Mouse (Mus musculus) left cerebral cortex, adult 2 months (tissue): ENCODE data around the gene Cyb5b. TPM values are rescaled to one million over a fixed set of nuclear protein-coding genes. Genes with fewer than 3 reads are reported as not detected.
"Not testable (repeated sequence)": the region's sequence is repeated elsewhere in the genome, so short reads cannot be mapped to it uniquely, and the experiment has no call there.

Source experiments
- DNase-seq, 2 experiments: peaks; one replicate each; pipeline ENCODE4 v3.0.0; 2021 to 2022; ENCODE audit warnings: low spot score in 2 of 2, mixed read lengths in 1 of 2; ENCODE audit errors: extremely low spot score in 1 of 2
- H3K27ac ChIP-seq: fragments of 200-600 bp; 2 replicates; pipeline ENCODE4 v1.8.1; 2022
- H3K4me3 ChIP-seq: fragments of 200-600 bp; 2 replicates; pipeline ENCODE4 v1.8.1; 2022
- CTCF ChIP-seq: fragments of 200-600 bp; IDR thresholded peaks from 2 replicates; pipeline ENCODE4 v1.8.1; 2022; ENCODE audit warnings: antibody characterized with exemption, mild to moderate bottlenecking, moderate library complexity
- intact Hi-C: fragments of 180-260 bp; cut with DNase I; formaldehyde crosslinking; loops from one replicate; pipeline ENCODE4 v1.15.1; 2025
- long read RNA-seq, 2 experiments: library from polyadenylated mRNA; stranded (forward); transcript quantifications; one replicate each; pipeline ENCODE4 v2.0.0; 2021; ENCODE audit warnings: borderline mapping rate in 2 of 2
- total RNA-seq, 2 experiments: library from RNA; stranded (reverse); gene quantifications; 2 replicates each; pipeline ENCODE4 v1.2.3; 2021

Cyb5b gene
- total RNA-seq: 10 to 100 TPM; 92.3 to 93.6 TPM
- long read RNA-seq, experiment 1, full-length matches to known transcripts: 290 of 326 reads
- long read RNA-seq, experiment 1, partial matches to known transcripts: 31 of 326 reads
- long read RNA-seq, experiment 1, other reads (novel, unspliced or antisense): 5 of 326 reads
- long read RNA-seq, experiment 2, full-length matches to known transcripts: 193 of 231 reads
- long read RNA-seq, experiment 2, partial matches to known transcripts: 34 of 231 reads
- long read RNA-seq, experiment 2, other reads (novel, unspliced or antisense): 4 of 231 reads

DNA sequence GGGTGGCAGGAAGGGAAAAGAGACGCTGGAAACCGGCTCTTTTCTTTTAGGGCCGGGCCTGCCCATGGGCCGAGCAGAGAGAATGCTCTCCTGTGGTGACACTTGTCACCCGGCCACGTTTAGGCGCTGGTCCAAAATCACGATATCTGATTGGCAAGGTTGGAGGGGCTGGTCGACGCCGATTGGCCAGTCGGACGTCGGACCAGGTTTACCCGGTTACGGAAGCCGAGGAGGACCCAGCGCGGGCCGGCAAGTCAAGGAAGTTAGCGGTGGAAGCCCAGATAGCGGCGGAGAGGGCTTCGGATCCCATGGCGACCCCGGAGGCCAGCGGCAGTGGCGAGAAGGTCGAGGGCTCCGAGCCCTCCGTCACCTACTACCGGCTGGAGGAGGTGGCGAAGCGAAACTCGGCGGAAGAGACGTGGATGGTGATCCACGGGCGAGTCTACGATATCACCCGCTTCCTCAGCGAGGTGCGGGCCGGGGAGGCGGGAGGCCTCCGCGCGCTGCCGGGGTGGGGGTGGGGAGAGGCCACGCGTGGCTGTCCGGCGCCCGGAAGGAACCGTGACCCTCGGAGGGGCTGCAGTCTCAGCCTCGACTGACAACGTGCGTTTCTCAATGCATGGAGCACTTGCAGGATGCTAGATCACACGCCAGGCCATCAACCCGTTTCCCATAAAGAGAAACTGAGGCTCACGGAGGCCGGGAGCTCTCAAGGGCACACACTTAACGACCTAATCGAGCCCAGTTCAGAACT lies at the start of gene Cyb5b:
Cyb5b (plus strand) TSS at position 237 of the 754 bp plus-strand sequence.
- intact Hi-C loops: loop anchor here (5.0 kb wide), 1 partner anchor 33 kb away; no protein-coding TSS in a partner anchor
- H3K4me3 ChIP-seq: peak within 1 kb of the TSS; percentile 55
- DNase-seq: peak; percentile 95
- peak within 1 kb of the TSS; percentile 87 for H3K27ac ChIP-seq
- no peak for TF ChIP-seq CTCF

DNA sequence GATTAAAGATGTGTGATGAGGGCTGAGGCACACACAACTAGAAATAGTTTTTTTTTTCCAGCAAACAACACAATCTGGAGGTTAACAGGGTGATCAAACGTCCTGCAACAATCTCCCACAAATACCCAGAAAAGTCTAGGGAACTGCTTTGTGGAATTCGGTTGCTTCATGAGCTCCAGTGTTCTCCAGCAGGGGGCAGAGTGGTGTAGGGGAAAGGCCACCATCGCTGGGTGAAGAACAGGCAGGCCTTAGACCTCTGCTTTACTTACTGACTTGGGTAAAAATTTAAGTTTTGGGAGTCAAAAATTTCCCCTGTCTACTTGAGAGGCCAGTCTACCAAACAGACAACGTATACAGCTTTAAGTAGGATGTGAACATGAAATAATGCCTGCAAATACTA lies 45.9 kb upstream of the Cyb5b start:
- intact Hi-C loops: loop anchor here (1.0 kb wide), 2 partner anchors 220 to 321 kb away; partner anchors contain the start of gene Nob1
- Histone ChIP-seq H3K27ac (no peak overlapping the region), H3K4me3 (no peak overlapping the region)
- peak; percentile 86 for TF ChIP-seq CTCF
- DNase-seq: peak; percentile 66 to 85

DNA sequence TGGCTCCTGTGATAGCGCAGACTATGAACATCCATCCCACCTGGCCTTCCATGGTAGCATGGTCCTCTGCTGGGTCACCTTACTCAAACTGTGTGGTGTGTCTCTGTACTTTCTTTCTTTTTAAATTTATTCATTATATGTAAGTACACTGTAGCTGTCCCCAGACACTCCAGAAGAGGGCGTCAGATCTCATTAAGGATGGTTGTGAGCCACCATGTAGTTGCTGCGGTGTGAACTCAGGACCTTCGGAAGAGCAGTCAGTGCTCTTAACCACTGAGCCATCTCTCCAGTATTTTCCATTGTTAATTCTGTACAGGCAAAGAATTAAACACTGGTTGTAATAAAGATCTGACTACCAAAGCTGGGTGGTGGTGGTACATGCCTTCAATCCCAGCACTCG lies 42.4 kb upstream of the Cyb5b start:
- intact Hi-C loops, H3K27ac ChIP-seq, DNase-seq: not testable (repeated sequence)

DNA sequence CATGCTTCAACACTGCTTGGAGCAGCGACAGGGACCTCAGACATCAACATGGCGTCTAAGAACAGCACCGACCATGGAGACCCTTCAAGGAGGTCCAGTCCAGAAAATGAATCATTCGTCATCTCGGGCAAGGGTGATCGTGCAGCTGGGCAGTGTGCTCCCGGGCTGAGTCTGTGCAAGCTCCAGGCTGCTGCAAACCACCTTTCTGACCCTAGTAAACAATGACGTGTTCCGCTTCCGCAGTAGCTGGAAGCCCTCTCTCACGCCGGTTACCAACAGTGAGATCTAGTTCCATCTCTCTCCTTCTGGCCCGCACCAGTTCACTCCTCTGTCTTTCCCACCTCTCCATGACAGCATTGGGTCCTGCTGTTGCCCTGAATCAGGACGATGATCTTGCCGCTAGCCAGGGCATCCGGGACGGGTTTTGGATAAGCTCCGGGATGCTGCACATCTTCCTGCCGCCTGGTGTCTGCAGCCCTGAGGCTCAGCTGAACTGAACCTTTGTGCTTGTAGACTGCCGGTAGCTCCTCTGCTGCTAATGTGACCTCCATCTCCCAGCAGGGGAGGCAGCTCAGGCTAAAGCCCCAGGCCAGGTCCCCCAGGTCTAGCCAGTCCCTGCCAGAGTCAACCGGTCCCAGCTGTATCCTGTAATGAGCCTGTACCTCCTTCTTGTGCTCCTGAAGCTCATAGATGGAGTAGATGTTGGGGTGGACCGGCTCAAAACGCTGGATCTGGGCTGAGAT lies 41.3 kb upstream of the Cyb5b start:
- Histone ChIP-seq H3K4me3 (no peak overlapping the region), H3K27ac (no peak overlapping the region)
- TF ChIP-seq CTCF: no peak
- no peak for DNase-seq
- intact Hi-C loops: no loop called here

More for the DNA sequence above, 42.4 kb upstream of the Cyb5b start:
- H3K4me3 ChIP-seq: not testable (repeated sequence)

DNA sequence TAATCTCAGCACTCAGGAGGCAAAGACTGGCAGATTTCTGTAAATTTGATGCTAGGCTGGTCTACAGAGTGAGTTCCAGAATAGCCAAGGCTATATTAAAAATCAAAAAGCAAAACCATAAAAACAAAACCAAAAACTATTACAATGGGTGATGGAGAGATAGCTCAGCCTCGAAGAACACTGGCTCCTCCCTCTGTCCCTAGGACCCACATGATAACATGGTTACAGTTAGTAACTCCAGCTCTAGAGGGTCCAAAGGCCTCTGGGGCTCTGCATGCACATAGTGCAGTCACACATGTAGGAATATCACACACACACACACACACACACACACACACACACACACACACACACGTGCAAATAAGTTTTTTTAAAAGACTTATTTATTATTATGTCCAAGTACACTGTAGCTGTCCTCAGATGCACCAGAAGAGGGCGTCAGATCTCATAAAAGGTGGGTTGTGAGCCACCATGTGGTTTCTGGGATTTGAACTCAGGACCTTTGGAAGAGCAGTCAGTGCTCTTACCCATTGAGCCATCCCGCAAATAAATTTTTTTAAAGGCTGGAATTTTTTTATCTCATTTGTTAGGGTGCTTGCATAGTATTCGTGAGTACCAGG lies 40.5 kb upstream of the Cyb5b start:
- Histone ChIP-seq H3K4me3 (no peak overlapping the region), H3K27ac (no peak overlapping the region)
- intact Hi-C loops: no loop called here
- no peak; the same call in 1 of the 2 replicates for TF ChIP-seq CTCF
- no peak for DNase-seq

GRCm38 (mm10) chr8:107110629-107111330 lies 39.7 kb upstream of the Cyb5b start:
- intact Hi-C loops: no loop called here
- no peak for TF ChIP-seq CTCF
- Histone ChIP-seq H3K4me3 (no peak overlapping the region), H3K27ac (no peak overlapping the region)
- DNase-seq: no peak

GRCm38 (mm10) chr8:107111340-107112105 lies 38.9 kb upstream of the Cyb5b start:
- no peak for DNase-seq
- intact Hi-C loops: no loop called here

GRCm38 (mm10) chr8:107113209-107113608 lies 37.2 kb upstream of the Cyb5b start:
- H3K4me3 ChIP-seq: no peak overlapping the region
- H3K27ac ChIP-seq: no peak overlapping the region
- no peak for TF ChIP-seq CTCF
- intact Hi-C loops: no loop called here
- no peak for DNase-seq

More at GRCm38 (mm10) chr8:107111340-107112105, 38.9 kb upstream of the Cyb5b start:
- H3K4me3 ChIP-seq: no peak overlapping the region
- no peak for TF ChIP-seq CTCF
- no peak overlapping the region for H3K27ac ChIP-seq

DNA sequence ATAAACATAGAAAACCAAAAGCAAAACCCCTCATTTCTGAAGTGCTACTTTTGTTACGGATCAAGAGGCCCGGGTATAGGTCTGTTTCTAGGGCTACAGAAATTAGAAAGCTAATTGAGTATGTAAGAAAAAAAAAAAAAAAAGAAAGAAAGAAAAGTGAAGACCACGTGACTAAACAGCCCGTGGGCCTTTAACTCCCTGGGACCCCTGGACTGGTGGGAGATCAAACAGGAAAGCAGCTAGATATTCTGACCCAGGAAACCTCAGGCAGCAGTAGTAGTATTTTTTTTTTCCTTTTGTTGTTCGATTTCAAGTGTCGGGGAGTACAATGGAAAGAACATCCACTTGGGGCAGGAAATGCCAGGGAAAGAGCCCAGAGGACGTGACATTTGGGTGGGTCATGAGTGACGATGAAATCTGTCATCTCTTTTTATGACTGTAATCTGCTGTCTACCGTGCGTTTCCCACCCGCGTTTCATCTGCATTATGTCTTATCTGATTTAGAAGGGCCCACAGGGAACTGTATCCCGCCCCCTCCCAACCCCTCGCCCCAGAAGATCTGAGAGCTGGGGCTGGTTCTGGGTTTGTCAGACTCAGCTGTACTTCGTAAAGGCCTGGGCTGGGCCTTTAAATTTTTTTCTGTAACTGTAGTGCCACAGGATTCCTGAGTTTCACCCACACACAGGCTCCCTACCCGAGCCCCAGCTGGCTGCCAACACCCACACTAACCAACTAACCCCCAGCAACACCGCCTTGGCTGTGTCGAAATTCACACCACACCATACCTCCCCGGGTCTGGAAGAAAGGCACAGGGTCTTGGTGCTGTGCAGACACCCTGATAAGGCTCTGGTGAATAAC lies 36.1 kb upstream of the Cyb5b start:
- no peak overlapping the region for H3K4me3 ChIP-seq
- peak overlapping the region; percentile 41; the same call in 1 of the 2 replicates for H3K27ac ChIP-seq
- no peak for TF ChIP-seq CTCF
- intact Hi-C loops: loop anchor here (5.0 kb wide), 2 partner anchors 38 to 88 kb away; partner anchors contain the start of gene Cyb5b
- peak in 1 of 2 experiments; percentile 39 for DNase-seq
